Mouse (Mus musculus): ENCODE measurements at regions not wholly inside any gene's neighbourhood (a gene's known extent, or its start where the extent isn't known, plus 50 kb on each side); places are given as distances from the start of the nearest gene placed in this dataset.

DNA sequence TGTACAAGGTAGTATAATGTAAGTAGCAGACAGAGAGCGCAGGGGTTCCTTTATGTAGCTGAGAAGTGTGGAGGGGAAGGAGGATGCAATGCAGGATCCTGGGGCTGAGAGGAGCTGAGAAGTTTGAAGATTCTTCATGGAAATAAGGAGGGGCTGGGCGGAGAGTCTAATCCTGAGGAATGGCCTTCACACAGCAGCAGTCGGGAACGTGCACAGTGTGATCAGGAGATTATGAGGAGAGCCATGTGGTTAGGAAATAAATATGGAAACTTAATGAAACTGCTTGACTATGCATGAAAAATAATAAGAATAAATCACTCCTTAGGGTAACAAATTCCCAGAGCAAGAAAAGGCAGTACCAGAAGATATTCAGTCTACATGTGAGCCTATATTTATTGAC lies 445.1 kb downstream of the Rapgef2 start:
- Histone ChIP-seq H3K9ac (no peak overlapping the region), H3K4me1 (no peaks in the 10 kb centered on the region), H3K36me3 (no peaks in the 10 kb centered on the region), H3K9me3 (replicated peaks) (no peaks in the 10 kb centered on the region), H3K4me2 (replicated peaks) (no peak overlapping the region), H3K27ac (replicated peaks) (no peak overlapping the region), H3K27me3 (no peaks in the 10 kb centered on the region), H3K4me3 (replicated peaks) (no peak overlapping the region)
- ATAC-seq (ENCODE audit: insufficient number of reproducible peaks, low FRiP score, low TSS enrichment, low read depth) = no peak
- WGBS = 74% methylated on average over 4 of the region's 4 CpGs

DNA sequence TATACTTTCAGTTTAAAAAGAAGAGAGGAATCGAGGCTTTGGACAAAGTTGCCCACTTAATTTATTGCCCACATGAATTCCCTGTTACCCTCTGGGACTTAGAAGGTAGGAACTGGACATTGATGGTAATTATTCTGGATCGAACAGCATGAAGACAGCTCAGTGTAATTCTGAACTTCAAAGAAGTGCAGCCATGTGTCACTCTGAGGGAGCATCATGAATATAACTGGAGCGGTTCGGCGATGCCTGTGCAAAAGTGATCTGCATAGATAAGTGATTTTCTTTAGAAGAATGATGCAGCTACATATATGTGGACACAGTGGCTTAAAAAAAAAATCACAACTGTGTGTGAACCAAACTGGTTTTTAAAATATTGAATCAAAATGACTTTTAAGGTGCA lies 449.5 kb downstream of the Rapgef2 start:
- Histone ChIP-seq H3K4me2 (replicated peaks) (no peak overlapping the region), H3K27me3 (no peaks in the 10 kb centered on the region), H3K9ac (no peak overlapping the region), H3K36me3 (no peaks in the 10 kb centered on the region), H3K4me3 (replicated peaks) (no peak overlapping the region), H3K27ac (replicated peaks) (no peak overlapping the region), H3K4me1 (no peaks in the 10 kb centered on the region), H3K9me3 (replicated peaks) (no peaks in the 10 kb centered on the region)
- no peak for ATAC-seq (ENCODE audit: insufficient number of reproducible peaks, low FRiP score, low TSS enrichment, low read depth)
- 78% methylated on average over 5 of the region's 5 CpGs for WGBS

DNA sequence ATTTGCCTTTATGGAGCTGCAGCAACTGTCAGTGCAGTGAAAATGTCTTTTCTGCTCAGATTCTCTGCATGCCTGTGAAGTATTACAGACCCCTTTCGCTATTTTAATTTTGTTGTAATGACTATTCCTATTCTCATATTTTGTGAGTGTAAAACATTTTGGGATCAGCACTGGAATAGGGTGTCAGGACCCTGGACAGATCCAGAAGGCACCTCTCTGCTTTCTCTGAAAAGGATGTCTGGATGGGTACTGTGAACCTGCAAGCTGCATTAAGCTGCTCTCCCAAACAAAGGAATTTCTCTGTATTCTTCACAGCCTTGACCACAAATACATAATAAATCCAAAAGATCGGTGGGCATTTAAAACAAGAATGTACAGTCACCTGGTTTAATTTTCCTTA lies 460.8 kb downstream of the Rapgef2 start:
- Histone ChIP-seq H3K27ac (replicated peaks) (no peak overlapping the region), H3K4me2 (replicated peaks) (no peak overlapping the region), H3K9me3 (replicated peaks) (no peaks in the 10 kb centered on the region), H3K36me3 (no peaks in the 10 kb centered on the region), H3K9ac (no peak overlapping the region), H3K27me3 (no peaks in the 10 kb centered on the region), H3K4me3 (replicated peaks) (no peak overlapping the region), H3K4me1 (no peaks in the 10 kb centered on the region)
- no peak for ATAC-seq (ENCODE audit: insufficient number of reproducible peaks, low FRiP score, low TSS enrichment, low read depth)
- WGBS = 55% methylated on average over 2 of the region's 2 CpGs

DNA sequence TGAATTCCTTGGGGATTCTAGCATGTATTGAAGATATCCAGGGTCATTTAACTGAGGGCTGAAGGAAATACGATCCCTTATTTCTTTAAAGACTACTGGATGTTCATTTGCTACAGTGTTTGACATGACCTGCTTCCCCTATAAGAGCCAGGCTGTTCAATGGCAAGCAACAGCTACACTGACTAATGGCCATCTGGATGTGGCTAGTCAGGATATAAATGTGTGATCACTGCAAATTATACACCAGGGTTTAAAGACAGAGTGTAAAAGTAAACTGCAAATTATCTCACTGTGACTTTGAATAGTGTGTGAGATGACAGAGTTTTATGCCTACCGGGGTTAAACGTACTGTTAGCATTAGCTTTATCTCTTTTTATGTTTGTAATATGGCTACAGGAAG lies 473.9 kb downstream of the Rapgef2 start:
- Histone ChIP-seq H3K4me2 (replicated peaks) (no peak overlapping the region), H3K27me3 (no peaks in the 10 kb centered on the region), H3K4me1 (no peaks in the 10 kb centered on the region), H3K27ac (replicated peaks) (no peak overlapping the region), H3K9me3 (replicated peaks) (no peaks in the 10 kb centered on the region), H3K36me3 (no peaks in the 10 kb centered on the region), H3K4me3 (replicated peaks) (no peak overlapping the region), H3K9ac (no peak overlapping the region)
- no peak for ATAC-seq (ENCODE audit: insufficient number of reproducible peaks, low FRiP score, low TSS enrichment, low read depth)
- 89% methylated on average over 3 of the region's 3 CpGs for WGBS

DNA sequence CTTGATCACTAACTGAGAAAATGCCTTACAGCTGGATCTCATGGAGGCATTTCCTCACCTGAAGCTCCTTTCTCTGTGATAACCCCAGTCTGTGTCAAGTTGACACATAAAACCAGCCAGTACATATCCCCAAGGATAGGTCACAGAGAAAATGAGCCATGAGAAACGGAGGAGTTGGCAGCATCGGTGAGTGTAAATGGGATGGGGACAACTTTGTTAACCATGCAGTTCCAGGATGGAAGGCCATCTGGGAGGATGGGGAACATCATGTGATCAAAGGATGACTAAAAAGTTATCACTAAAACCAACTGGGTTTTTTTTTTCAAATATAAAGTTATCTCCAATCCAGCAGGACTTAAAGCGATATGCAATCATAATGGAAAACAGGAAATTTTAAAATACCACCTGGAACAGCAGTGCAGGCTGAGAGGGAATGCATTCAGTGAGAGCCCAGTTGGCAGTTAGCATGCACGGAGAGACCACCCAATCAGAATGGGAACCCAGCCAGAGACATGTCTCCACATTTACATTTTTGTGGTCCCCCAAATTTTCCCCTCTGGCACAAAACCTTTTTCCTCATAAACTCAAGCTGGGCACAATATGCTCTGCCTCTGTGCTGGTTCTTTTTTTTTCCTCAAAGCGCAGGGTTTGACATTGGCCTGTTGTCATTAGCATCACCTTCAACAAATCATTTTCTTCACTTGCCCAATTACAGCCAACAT lies 475.7 kb downstream of the Rapgef2 start:
- H3K36me3 ChIP-seq = no peaks in the 10 kb centered on the region
- WGBS = 44% methylated on average over 5 of the region's 5 CpGs
- ATAC-seq (ENCODE audit: insufficient number of reproducible peaks, low FRiP score, low TSS enrichment, low read depth) = no peak
- no peak overlapping the region for H3K4me3 ChIP-seq (replicated peaks)
- H3K9ac ChIP-seq = no peak overlapping the region
- H3K27ac ChIP-seq (replicated peaks) = no peak overlapping the region
- no peaks in the 10 kb centered on the region for H3K9me3 ChIP-seq (replicated peaks)
- H3K4me1 ChIP-seq = no peaks in the 10 kb centered on the region
- no peaks in the 10 kb centered on the region for H3K27me3 ChIP-seq
- H3K4me2 ChIP-seq (replicated peaks) = no peak overlapping the region

DNA sequence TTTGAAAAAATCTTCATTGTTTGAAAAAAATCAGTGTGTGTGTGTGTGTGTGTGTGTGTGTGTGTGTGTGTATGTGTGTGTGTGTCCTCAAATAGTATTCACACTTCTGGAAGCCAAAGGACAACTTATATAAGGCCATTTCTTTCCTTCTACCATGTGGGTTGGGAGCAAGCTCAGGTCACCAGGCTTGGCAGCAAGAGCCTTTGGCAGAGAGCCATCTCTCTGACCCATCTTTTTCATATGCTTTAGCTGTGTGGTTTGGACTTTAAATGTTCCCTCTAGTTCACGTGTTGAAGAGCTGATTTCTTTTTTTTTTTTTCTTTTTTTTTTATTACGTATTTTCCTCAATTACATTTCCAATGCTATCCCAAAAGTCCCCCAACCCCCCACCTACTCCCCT lies 483.1 kb downstream of the Rapgef2 start:
- Histone ChIP-seq H3K27me3 (no peaks in the 10 kb centered on the region), H3K4me2 (replicated peaks) (no peak overlapping the region), H3K9me3 (replicated peaks) (no peaks in the 10 kb centered on the region), H3K27ac (replicated peaks) (no peak overlapping the region), H3K4me1 (no peaks in the 10 kb centered on the region), H3K4me3 (replicated peaks) (no peak overlapping the region), H3K9ac (no peak overlapping the region), H3K36me3 (no peaks in the 10 kb centered on the region)
- 78% methylated on average over 2 of the region's 2 CpGs for whole genome bisulfite sequencing
- ATAC-seq (ENCODE audit: insufficient number of reproducible peaks, low FRiP score, low TSS enrichment, low read depth) = no peak

DNA sequence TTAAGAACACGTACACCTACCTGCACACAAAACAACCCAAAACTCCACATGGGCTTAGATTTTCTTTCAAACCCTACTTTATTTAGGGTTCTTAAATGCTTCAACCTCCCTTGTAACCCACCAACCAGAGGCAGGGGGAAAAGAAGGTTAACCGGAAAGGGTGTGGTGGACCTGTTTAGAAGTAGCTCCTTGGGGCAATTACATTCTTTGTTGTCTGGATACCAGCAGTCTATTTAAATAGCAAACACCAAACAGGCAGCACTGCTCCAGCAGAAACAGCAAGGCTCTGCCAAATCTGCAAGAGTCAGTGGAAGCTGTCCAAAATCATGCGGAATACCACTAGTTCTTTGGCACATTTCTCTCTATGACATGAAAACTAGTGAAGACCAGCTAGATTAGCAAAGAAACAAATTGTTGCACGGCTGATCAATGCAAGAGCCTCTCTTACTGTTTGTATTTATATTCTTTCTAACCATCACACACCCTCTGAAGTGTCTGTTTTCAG lies 490.3 kb downstream of the Rapgef2 start:
- Histone ChIP-seq H3K9ac (no peak overlapping the region), H3K27me3 (no peaks in the 10 kb centered on the region), H3K4me3 (replicated peaks) (no peak overlapping the region), H3K27ac (replicated peaks) (no peak overlapping the region), H3K36me3 (no peaks in the 10 kb centered on the region), H3K9me3 (replicated peaks) (no peaks in the 10 kb centered on the region), H3K4me2 (replicated peaks) (no peak overlapping the region), H3K4me1 (no peaks in the 10 kb centered on the region)
- 78% methylated on average over 4 of the region's 4 CpGs for WGBS
- no peak for ATAC-seq (ENCODE audit: insufficient number of reproducible peaks, low FRiP score, low TSS enrichment, low read depth)

DNA sequence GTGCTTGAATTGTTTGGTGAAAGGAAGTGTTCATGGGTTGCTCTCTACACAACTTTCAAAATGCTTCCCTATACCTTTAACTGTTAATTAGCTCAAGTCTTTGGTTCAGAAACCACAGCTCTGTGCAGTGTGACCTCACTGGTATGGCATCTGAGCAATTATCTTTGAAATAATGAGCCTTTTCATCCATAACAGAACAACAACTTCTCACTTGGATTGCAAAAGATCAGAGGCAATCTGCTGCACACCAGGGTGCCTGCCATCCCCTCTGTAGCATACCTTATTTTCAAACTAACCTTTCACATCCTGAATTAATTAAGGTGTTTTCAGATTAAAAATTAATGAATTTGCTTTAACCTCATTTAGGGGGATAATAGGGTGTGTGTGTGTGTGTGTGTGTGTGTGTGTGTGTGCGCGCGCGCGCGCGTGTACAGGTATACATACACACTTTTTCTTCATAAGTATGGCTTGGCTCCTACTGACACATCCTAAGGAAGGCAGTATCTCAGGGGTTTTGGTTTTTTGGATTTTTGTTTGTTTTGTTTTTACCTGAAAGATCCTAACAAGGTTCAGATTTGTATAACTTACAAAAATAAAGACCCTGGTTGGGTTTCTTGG lies 493.8 kb downstream of the Rapgef2 start:
- ATAC-seq (ENCODE audit: insufficient number of reproducible peaks, low FRiP score, low TSS enrichment, low read depth) = peak; percentile 51; the same call in 1 of the 2 replicates
- Histone ChIP-seq H3K4me2 (replicated peaks) (no peak overlapping the region), H3K36me3 (no peaks in the 10 kb centered on the region), H3K27me3 (no peaks in the 10 kb centered on the region), H3K9me3 (replicated peaks) (no peaks in the 10 kb centered on the region), H3K4me3 (replicated peaks) (no peak overlapping the region), H3K9ac (no peak overlapping the region), H3K4me1 (no peaks in the 10 kb centered on the region), H3K27ac (replicated peaks) (no peak overlapping the region)
- 93% methylated on average over 7 of the region's 7 CpGs for WGBS

DNA sequence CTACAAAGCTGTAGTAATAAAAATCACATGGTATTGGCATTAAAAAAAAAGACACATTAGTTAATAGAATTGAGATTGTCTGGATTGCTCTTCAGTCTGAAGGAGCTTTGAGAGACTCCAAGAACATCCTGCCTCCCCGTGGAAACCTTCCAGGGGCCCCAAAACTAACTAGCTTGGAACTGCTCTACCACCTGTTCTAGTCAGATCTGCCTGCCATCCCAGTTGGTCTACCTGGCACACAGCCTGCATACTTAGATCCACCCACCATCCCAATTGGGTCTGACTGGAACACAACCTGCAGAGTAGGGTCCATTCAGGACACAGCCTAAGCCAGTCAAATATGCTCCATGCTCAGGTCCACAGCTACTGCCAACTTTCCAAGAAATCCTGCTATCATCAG lies 503.6 kb downstream of the Rapgef2 start:
- H3K36me3 ChIP-seq = no peaks in the 10 kb centered on the region
- no peak overlapping the region for H3K9ac ChIP-seq
- no peak overlapping the region for H3K4me3 ChIP-seq (replicated peaks)
- H3K9me3 ChIP-seq (replicated peaks) = no peaks in the 10 kb centered on the region
- WGBS = 62% methylated on average over 1 of the region's 1 CpGs
- no peaks in the 10 kb centered on the region for H3K4me1 ChIP-seq
- ATAC-seq (ENCODE audit: insufficient number of reproducible peaks, low FRiP score, low TSS enrichment, low read depth) = no peak
- no peaks in the 10 kb centered on the region for H3K27me3 ChIP-seq
- H3K4me2 ChIP-seq (replicated peaks) = no peak overlapping the region
- no peak overlapping the region for H3K27ac ChIP-seq (replicated peaks)

DNA sequence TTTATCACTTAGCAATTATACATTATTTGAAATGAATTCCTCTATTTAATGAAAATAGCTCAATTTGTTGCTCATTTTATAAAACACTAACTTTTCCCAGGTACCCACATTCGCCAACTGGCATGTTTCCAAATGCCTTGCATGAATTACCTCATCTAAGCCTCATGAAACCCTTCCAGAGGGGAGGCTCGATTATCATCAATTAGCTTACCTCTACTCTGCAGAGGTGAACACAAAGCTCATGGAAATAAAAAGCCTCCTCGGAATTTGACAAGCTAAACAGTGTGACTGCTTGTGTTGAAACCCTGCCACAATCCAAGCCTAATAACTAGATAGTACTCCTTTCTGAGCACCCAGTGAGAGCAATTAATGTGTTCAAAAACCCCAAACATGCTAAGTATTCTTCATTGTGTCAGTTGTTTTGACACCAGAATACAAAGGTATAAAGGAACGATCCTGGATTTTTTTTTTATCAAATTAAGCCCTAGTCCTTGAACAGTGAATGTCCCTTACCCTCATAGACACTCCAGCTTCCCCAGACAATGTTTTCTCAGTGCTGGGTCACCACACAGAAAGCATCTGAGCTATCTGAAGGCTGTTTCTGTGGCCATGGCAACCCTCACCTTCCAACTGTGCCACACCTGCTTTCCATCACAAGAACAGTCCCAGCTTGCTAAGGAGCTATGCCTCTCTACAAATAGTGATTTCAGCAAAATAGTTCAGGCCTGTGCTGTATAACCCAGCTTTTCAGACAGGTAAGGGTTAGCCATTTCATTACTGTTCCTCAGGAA lies 530.4 kb downstream of the Rapgef2 start:
- 52% methylated on average over 4 of the region's 4 CpGs for WGBS
- H3K27me3 ChIP-seq = no peaks in the 10 kb centered on the region
- H3K36me3 ChIP-seq = no peaks in the 10 kb centered on the region
- H3K4me1 ChIP-seq = no peaks in the 10 kb centered on the region
- H3K9me3 ChIP-seq (replicated peaks) = no peaks in the 10 kb centered on the region
- no peak for ATAC-seq (ENCODE audit: insufficient number of reproducible peaks, low FRiP score, low TSS enrichment, low read depth)
- no peak overlapping the region for H3K9ac ChIP-seq
- H3K4me3 ChIP-seq (replicated peaks) = no peak overlapping the region
- no peak overlapping the region for H3K4me2 ChIP-seq (replicated peaks)
- no peak overlapping the region for H3K27ac ChIP-seq (replicated peaks)

DNA sequence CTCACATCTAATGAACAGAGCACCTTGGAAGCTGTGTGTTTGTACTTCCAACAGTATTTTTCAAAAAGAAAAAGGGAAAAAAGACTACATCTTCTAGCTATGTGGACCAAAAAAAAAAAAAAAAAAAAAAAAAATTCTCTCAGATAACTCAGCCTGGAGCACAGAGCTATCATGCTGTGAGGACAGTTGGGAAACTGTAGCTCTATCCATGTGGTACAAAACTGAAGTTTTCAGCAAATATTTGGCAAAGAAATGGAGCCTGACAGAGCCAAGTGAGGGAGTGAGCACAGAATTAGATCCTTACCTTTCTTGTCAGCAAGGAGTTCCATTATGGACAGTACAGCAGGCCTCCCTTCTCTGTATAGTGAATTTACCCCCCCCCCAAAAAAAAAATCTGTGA lies 550.2 kb downstream of the Rapgef2 start:
- Histone ChIP-seq H3K4me1 (no peaks in the 10 kb centered on the region), H3K27me3 (no peaks in the 10 kb centered on the region), H3K4me2 (replicated peaks) (no peak overlapping the region), H3K9ac (no peak overlapping the region), H3K4me3 (replicated peaks) (no peak overlapping the region), H3K9me3 (replicated peaks) (no peaks in the 10 kb centered on the region), H3K36me3 (no peaks in the 10 kb centered on the region), H3K27ac (replicated peaks) (no peak overlapping the region)
- no peak for ATAC-seq (ENCODE audit: insufficient number of reproducible peaks, low FRiP score, low TSS enrichment, low read depth)
